ENCODE assay signal across 16 mouse cellular contexts in genomic region chr9:37203884-37204283, GRCm38 (mm10). TPM values are rescaled to one million over a fixed set of nuclear protein-coding genes. Genes with fewer than 3 reads are reported as not detected.
DNase-seq lines count a peak whose midpoint lies in the region; ATAC-seq and TF ChIP-seq lines count a peak whose summit lies in the region.
"Had no signal": no experiment of that assay in that cellular context is flagged by ENCODE, and none has a peak within 500 bp of the region (broad histone marks: within the 10 kb centered on the region; RNA-seq: fewer than 3 reads in every experiment).

No protein-coding gene starts in this region.

- no peak for TF ChIP-seq CTCF in kidney, postnatal 0 days (IDR thresholded peaks at IDR 0.05; ENCODE audit: low read depth)
- TF ChIP-seq CTCF in midbrain, postnatal 0 days (IDR thresholded peaks at IDR 0.05), result no peak

- H3K27me3 ChIP-seq in forebrain, embryonic 15.5 days, result no peaks in the 10 kb centered on the region
- H3K27me3 ChIP-seq in forebrain, embryonic 13.5 days, result no peaks in the 10 kb centered on the region
- no peaks in the 10 kb centered on the region for H3K27me3 ChIP-seq in midbrain, embryonic 10.5 days (ENCODE audit: low read depth, poor library complexity, severe bottlenecking)
- no peaks in the 10 kb centered on the region for H3K27me3 ChIP-seq in midbrain, embryonic 11.5 days (ENCODE audit: control insufficient read depth, insufficient read depth, low read length)
- no peaks in the 10 kb centered on the region for H3K27me3 ChIP-seq in kidney, postnatal 0 days (ENCODE audit: insufficient read depth, low read length)
- H3K27me3 ChIP-seq in midbrain, postnatal 0 days (ENCODE audit: insufficient read depth, low read length), result no peaks in the 10 kb centered on the region
- H3K27me3 ChIP-seq: liver, embryonic 13.5 days; neural tube, embryonic 13.5 days had no signal

- no peaks in the 10 kb centered on the region for H3K36me3 ChIP-seq in forebrain, embryonic 15.5 days
- no peaks in the 10 kb centered on the region for H3K36me3 ChIP-seq in forebrain, embryonic 13.5 days (ENCODE audit: poor library complexity, severe bottlenecking)
- no peaks in the 10 kb centered on the region for H3K36me3 ChIP-seq in midbrain, embryonic 10.5 days
- H3K36me3 ChIP-seq in midbrain, embryonic 11.5 days (ENCODE audit: control insufficient read depth, insufficient read depth, low read length), result no peaks in the 10 kb centered on the region
- H3K36me3 ChIP-seq in kidney, postnatal 0 days (ENCODE audit: insufficient read depth, low read length), result no peaks in the 10 kb centered on the region
- no peaks in the 10 kb centered on the region for H3K36me3 ChIP-seq in midbrain, postnatal 0 days (ENCODE audit: insufficient read depth, low read length)
- H3K36me3 ChIP-seq: liver, embryonic 13.5 days; neural tube, embryonic 13.5 days had no signal

- 19% methylated on average over 5 of the region's 5 CpGs for WGBS in forebrain, embryonic 15.5 days
- 25% methylated on average over 5 of the region's 5 CpGs for WGBS in forebrain, embryonic 13.5 days
- 54% methylated on average over 5 of the region's 5 CpGs for WGBS in midbrain, embryonic 10.5 days
- 40% methylated on average over 5 of the region's 5 CpGs for WGBS in midbrain, embryonic 11.5 days
- WGBS in kidney, postnatal 0 days, result 39% methylated on average over 5 of the region's 5 CpGs
- 22% methylated on average over 5 of the region's 5 CpGs for WGBS in midbrain, postnatal 0 days

- ATAC-seq in forebrain, embryonic 15.5 days (replicated peaks), result no peak
- no peak for ATAC-seq in forebrain, embryonic 13.5 days
- no peak for ATAC-seq in midbrain, embryonic 11.5 days (ENCODE audit: low FRiP score)
- no peak for ATAC-seq in kidney, postnatal 0 days (replicated peaks; ENCODE audit: low FRiP score, low read depth)
- no peak for ATAC-seq in midbrain, postnatal 0 days (ENCODE audit: low FRiP score)
- no peak for ATAC-seq in inflammation-experienced regulatory T-cells, adult 6 months
- ATAC-seq: hindbrain, postnatal 0 days had no signal

- H3K27ac ChIP-seq in forebrain, embryonic 15.5 days (replicated peaks), result peak overlapping the region; percentile 58
- H3K27ac ChIP-seq in forebrain, embryonic 13.5 days, result no peak overlapping the region
- peak overlapping the region; percentile 73 for H3K27ac ChIP-seq in midbrain, embryonic 10.5 days (replicated peaks)
- H3K27ac ChIP-seq in midbrain, embryonic 11.5 days (ENCODE audit: low read depth, low read length), result no peak overlapping the region
- no peak overlapping the region for H3K27ac ChIP-seq in kidney, postnatal 0 days
- H3K27ac ChIP-seq in midbrain, postnatal 0 days (ENCODE audit: low read depth, low read length), result peak overlapping the region; percentile 32; the same call in 1 of the 2 replicates
- H3K27ac ChIP-seq: hindbrain, postnatal 0 days; liver, embryonic 13.5 days; neural tube, embryonic 13.5 days had no signal

- no peaks in the 10 kb centered on the region for H3K9me3 ChIP-seq in forebrain, embryonic 15.5 days
- H3K9me3 ChIP-seq in forebrain, embryonic 13.5 days (replicated peaks), result no peaks in the 10 kb centered on the region
- no peaks in the 10 kb centered on the region for H3K9me3 ChIP-seq in midbrain, embryonic 10.5 days (replicated peaks)
- no peaks in the 10 kb centered on the region for H3K9me3 ChIP-seq in midbrain, embryonic 11.5 days (ENCODE audit: control insufficient read depth, low read length)
- H3K9me3 ChIP-seq in kidney, postnatal 0 days (replicated peaks; ENCODE audit: low read length), result no peaks in the 10 kb centered on the region
- H3K9me3 ChIP-seq in midbrain, postnatal 0 days (ENCODE audit: low read length), result no peaks in the 10 kb centered on the region
- H3K9me3 ChIP-seq: liver, embryonic 13.5 days; neural tube, embryonic 13.5 days had no signal

- H3K4me2 ChIP-seq in forebrain, embryonic 15.5 days (replicated peaks), result no peak overlapping the region
- H3K4me2 ChIP-seq in forebrain, embryonic 13.5 days, result no peak overlapping the region
- H3K4me2 ChIP-seq in midbrain, embryonic 11.5 days, result no peak overlapping the region
- H3K4me2 ChIP-seq in kidney, postnatal 0 days (ENCODE audit: low read length), result no peak overlapping the region
- no peak overlapping the region for H3K4me2 ChIP-seq in midbrain, postnatal 0 days (ENCODE audit: low read depth, low read length, poor library complexity, severe bottlenecking)
- H3K4me2 ChIP-seq: heart, embryonic 11.5 days; liver, embryonic 13.5 days; neural tube, embryonic 13.5 days had no signal

- no peak for DNase-seq in midbrain, embryonic 10.5 days (ENCODE audit: low spot score)
- no peak for DNase-seq in midbrain, embryonic 11.5 days (ENCODE audit: low spot score, missing footprints)
- DNase-seq in kidney, postnatal 0 days (ENCODE audit: low spot score), result peak; percentile 30
- no peak for DNase-seq in midbrain, postnatal 0 days (ENCODE audit: low spot score)
- no peak for DNase-seq in thymus, postnatal 4 days
- DNase-seq: adrenal gland, adult 8-10 months; cerebellum, adult 18-20 months; cerebellum, postnatal 36 days; left cerebral cortex, postnatal 4 days; liver, embryonic 13.5 days had no signal

- no peak overlapping the region for H3K4me3 ChIP-seq in forebrain, embryonic 15.5 days
- H3K4me3 ChIP-seq in forebrain, embryonic 13.5 days, result no peak overlapping the region
- H3K4me3 ChIP-seq in midbrain, embryonic 10.5 days, result no peak overlapping the region
- H3K4me3 ChIP-seq in midbrain, embryonic 11.5 days (ENCODE audit: low read depth, low read length), result no peak overlapping the region
- no peak overlapping the region for H3K4me3 ChIP-seq in kidney, postnatal 0 days (replicated peaks; ENCODE audit: low read depth, low read length)
- H3K4me3 ChIP-seq in midbrain, postnatal 0 days (ENCODE audit: low read depth, low read length), result no peak overlapping the region
- H3K4me3 ChIP-seq: liver, embryonic 13.5 days; neural tube, embryonic 13.5 days had no signal

- no peak overlapping the region for H3K9ac ChIP-seq in forebrain, embryonic 15.5 days (replicated peaks)
- no peak overlapping the region for H3K9ac ChIP-seq in forebrain, embryonic 13.5 days
- no peak overlapping the region for H3K9ac ChIP-seq in midbrain, embryonic 11.5 days (ENCODE audit: low read length)
- no peak overlapping the region for H3K9ac ChIP-seq in kidney, postnatal 0 days (ENCODE audit: low read depth, low read length)
- no peak overlapping the region for H3K9ac ChIP-seq in midbrain, postnatal 0 days (replicated peaks; ENCODE audit: low read length, poor library complexity, severe bottlenecking)
- H3K9ac ChIP-seq: liver, embryonic 13.5 days; neural tube, embryonic 13.5 days had no signal

- peaks cover 18% of the 10 kb centered on the region for H3K4me1 ChIP-seq in forebrain, embryonic 15.5 days
- H3K4me1 ChIP-seq in forebrain, embryonic 13.5 days, result peaks cover 23% of the 10 kb centered on the region
- H3K4me1 ChIP-seq in midbrain, embryonic 10.5 days, result peaks cover 26% of the 10 kb centered on the region
- H3K4me1 ChIP-seq in midbrain, embryonic 11.5 days (ENCODE audit: control insufficient read depth, insufficient read depth, low read length), result peaks cover 7% of the 10 kb centered on the region
- no peaks in the 10 kb centered on the region for H3K4me1 ChIP-seq in kidney, postnatal 0 days (replicated peaks; ENCODE audit: insufficient read depth, low read length)
- peaks cover 3% of the 10 kb centered on the region; the same call in 1 of the 2 replicates for H3K4me1 ChIP-seq in midbrain, postnatal 0 days (ENCODE audit: insufficient read depth, low read length)

RNA-seq across cellular contexts. Expression of gene Tmem218, which starts 4.1 kb away (rescaled TPM):
- 10.4 and 11.1 TPM in 2 replicates for polyA plus RNA-seq in forebrain, embryonic 15.5 days (2015; fragmentation: Nextera tagmentation; extraction: Ambion mirVana)
- 12.6 and 13.0 TPM in 2 replicates for polyA plus RNA-seq in forebrain, embryonic 13.5 days (2015; fragmentation: Nextera tagmentation; extraction: Ambion mirVana)
- 16.7 and 19.2 TPM in 2 replicates for polyA plus RNA-seq in midbrain, embryonic 10.5 days (2016; fragmentation: Nextera tagmentation; extraction: Ambion mirVana)
- polyA plus RNA-seq in midbrain, embryonic 11.5 days (2014; fragmentation: Nextera tagmentation; extraction: Ambion mirVana), result 17.3 and 19.2 TPM in 2 replicates
- polyA plus RNA-seq in kidney, postnatal 0 days (2015; fragmentation: Nextera tagmentation; extraction: Ambion mirVana), result 15.5 and 15.7 TPM in 2 replicates
- total RNA-seq in midbrain, postnatal 0 days (2014; rRNA removed), result 4.9 and 5.9 TPM in 2 replicates
- polyA plus RNA-seq in midbrain, postnatal 0 days (2015; fragmentation: Nextera tagmentation; extraction: Ambion mirVana), result 9.9 TPM in 2 replicates
- polyA plus RNA-seq in inflammation-experienced regulatory T-cells, adult 6 months (2017; shearing (Covaris generic)), result 1 to 10 TPM; 2.4 to 5.2 (median 4.1) TPM

RNA-seq across cellular contexts. Expression of gene Slc37a2, which starts 51.7 kb away (rescaled TPM):
- polyA plus RNA-seq in forebrain, embryonic 15.5 days (2015; fragmentation: Nextera tagmentation; extraction: Ambion mirVana), result 0.97 TPM in 2 replicates
- polyA plus RNA-seq in forebrain, embryonic 13.5 days (2015; fragmentation: Nextera tagmentation; extraction: Ambion mirVana), result 0.99 and 1.2 TPM in 2 replicates
- 3.0 and 3.9 TPM in 2 replicates for polyA plus RNA-seq in midbrain, embryonic 10.5 days (2016; fragmentation: Nextera tagmentation; extraction: Ambion mirVana)
- 1.3 and 1.9 TPM in 2 replicates for polyA plus RNA-seq in midbrain, embryonic 11.5 days (2014; fragmentation: Nextera tagmentation; extraction: Ambion mirVana)
- polyA plus RNA-seq in kidney, postnatal 0 days (2015; fragmentation: Nextera tagmentation; extraction: Ambion mirVana), result 1.3 and 1.5 TPM in 2 replicates
- 3.5 and 4.2 TPM in 2 replicates for total RNA-seq in midbrain, postnatal 0 days (2014; rRNA removed)
- 1.1 and 1.2 TPM in 2 replicates for polyA plus RNA-seq in midbrain, postnatal 0 days (2015; fragmentation: Nextera tagmentation; extraction: Ambion mirVana)
- 1 to 10 TPM; 2.5 to 3.6 (median 2.6) TPM for polyA plus RNA-seq in inflammation-experienced regulatory T-cells, adult 6 months (2017; shearing (Covaris generic))

RNA-seq across cellular contexts. Expression of gene Pknox2, which starts 56.7 kb away (rescaled TPM):
- polyA plus RNA-seq in forebrain, embryonic 15.5 days (2015; fragmentation: Nextera tagmentation; extraction: Ambion mirVana), result 20.2 and 21.3 TPM in 2 replicates
- polyA plus RNA-seq in forebrain, embryonic 13.5 days (2015; fragmentation: Nextera tagmentation; extraction: Ambion mirVana), result 18.7 and 23.4 TPM in 2 replicates
- polyA plus RNA-seq in midbrain, embryonic 10.5 days (2016; fragmentation: Nextera tagmentation; extraction: Ambion mirVana), result 41.5 and 45.0 TPM in 2 replicates
- polyA plus RNA-seq in midbrain, embryonic 11.5 days (2014; fragmentation: Nextera tagmentation; extraction: Ambion mirVana), result 20.2 and 20.3 TPM in 2 replicates
- polyA plus RNA-seq in kidney, postnatal 0 days (2015; fragmentation: Nextera tagmentation; extraction: Ambion mirVana), result 6.0 and 8.2 TPM in 2 replicates
- 25.6 and 26.6 TPM in 2 replicates for total RNA-seq in midbrain, postnatal 0 days (2014; rRNA removed)
- 23.5 and 23.6 TPM in 2 replicates for polyA plus RNA-seq in midbrain, postnatal 0 days (2015; fragmentation: Nextera tagmentation; extraction: Ambion mirVana)
- polyA plus RNA-seq in inflammation-experienced regulatory T-cells, adult 6 months (2017; shearing (Covaris generic)), result not detected

Comparison
In these comparisons a context has a peak if more than half of its experiments do, and no peak if none do; other contexts are left out.
1. H3K27ac ChIP-seq: peak in forebrain, embryonic 15.5 days (single experiment), midbrain, embryonic 10.5 days (single experiment) and midbrain, postnatal 0 days (single experiment); none in forebrain, embryonic 13.5 days (single experiment), midbrain, embryonic 11.5 days (single experiment) and kidney, postnatal 0 days (single experiment).